Mouse (Mus musculus): ENCODE data around the gene P2rx6. TPM values are rescaled to one million over a fixed set of nuclear protein-coding genes. Genes with fewer than 3 reads are reported as not detected.
A peak's percentile ranks its signal among the peaks of the same experiment; 100 is the strongest.

P2rx6 gene
- polyA plus RNA-seq, 2 experiments: 0.06 TPM; not detected in 1

- WGBS (ENCODE audit: insufficient replicate concordance): 73% methylated on average over 4 of the region's 4 CpGs
- no peaks in the 10 kb centered on the region for H3K27me3 ChIP-seq (ENCODE audit: control insufficient read depth, insufficient read depth, low read length)
- DNase-seq (ENCODE audit: low read depth in 3 of 3, low spot score in 3 of 3) (no peak), ATAC-seq (ENCODE audit: insufficient read depth) (no peak)
- no peak overlapping the region for H3K4me3 ChIP-seq (ENCODE audit: insufficient read depth in 1 of 2, low read depth in 2 of 2, low read length in 2 of 2)
- H3K36me3 ChIP-seq (replicated peaks; ENCODE audit: control insufficient read depth, insufficient read depth, low read depth): no peaks in the 10 kb centered on the region
- no peak overlapping the region for H3K27ac ChIP-seq
- peaks cover 23 to 33% of the 10 kb centered on the region in 2 experiments for H3K4me1 ChIP-seq (replicated peaks; ENCODE audit: control insufficient read depth in 2 of 2, insufficient read depth in 2 of 2, low read length in 1 of 2)
- H3K9ac ChIP-seq (replicated peaks): no peak overlapping the region
- H3K9me3 ChIP-seq (ENCODE audit: control insufficient read depth, low read length): no peaks in the 10 kb centered on the region
- no peak overlapping the region for H3K4me2 ChIP-seq (ENCODE audit: low read depth)
- TF ChIP-seq CTCF (IDR thresholded peaks at IDR 0.05; ENCODE audit: low read depth) (no peak), EP300 (IDR thresholded peaks at IDR 0.05; ENCODE audit: low read depth) (no peak)
These were observed 5.5 kb upstream of the P2rx6 start for GRCm38 (mm10) chr16:17556180-17556579.

GRCm38 (mm10) chr16:17556907-17557306 is 4.8 kb upstream of the P2rx6 start:
- peaks cover 27 to 37% of the 10 kb centered on the region in 2 experiments for H3K4me1 ChIP-seq (replicated peaks; ENCODE audit: control insufficient read depth in 2 of 2, insufficient read depth in 2 of 2, low read length in 1 of 2)
- no peak for DNase-seq (ENCODE audit: low read depth in 3 of 3, low spot score in 3 of 3)
- 36% methylated on average over 4 of the region's 4 CpGs for WGBS (ENCODE audit: insufficient replicate concordance)
- H3K9ac ChIP-seq (replicated peaks): no peak overlapping the region
- H3K4me2 ChIP-seq (ENCODE audit: low read depth): no peak overlapping the region
- H3K27ac ChIP-seq: no peak overlapping the region
- no peak for ATAC-seq (ENCODE audit: insufficient read depth)
- no peaks in the 10 kb centered on the region; the same call in 1 of the 2 replicates for H3K27me3 ChIP-seq (ENCODE audit: control insufficient read depth, insufficient read depth, low read length)
- TF ChIP-seq CTCF (IDR thresholded peaks at IDR 0.05; ENCODE audit: low read depth) (no peak), EP300 (IDR thresholded peaks at IDR 0.05; ENCODE audit: low read depth) (no peak)
- H3K36me3 ChIP-seq (replicated peaks; ENCODE audit: control insufficient read depth, insufficient read depth, low read depth): no peaks in the 10 kb centered on the region
- H3K9me3 ChIP-seq (ENCODE audit: control insufficient read depth, low read length): no peaks in the 10 kb centered on the region
- no peak overlapping the region for H3K4me3 ChIP-seq (ENCODE audit: insufficient read depth in 1 of 2, low read depth in 2 of 2, low read length in 2 of 2)

- Histone ChIP-seq H3K4me2 (ENCODE audit: low read depth) (no peak overlapping the region), H3K4me3 (ENCODE audit: insufficient read depth in 1 of 2, low read depth in 2 of 2, low read length in 2 of 2) (no peak overlapping the region), H3K9me3 (ENCODE audit: control insufficient read depth, low read length) (no peaks in the 10 kb centered on the region), H3K36me3 (replicated peaks; ENCODE audit: control insufficient read depth, insufficient read depth, low read depth) (no peaks in the 10 kb centered on the region), H3K27me3 (ENCODE audit: control insufficient read depth, insufficient read depth, low read length) (peaks cover 2% of the 10 kb centered on the region; the same call in 1 of the 2 replicates), H3K4me1 (replicated peaks; ENCODE audit: control insufficient read depth in 2 of 2, insufficient read depth in 2 of 2, low read length in 1 of 2) (peaks cover 27 to 36% of the 10 kb centered on the region in 2 experiments), H3K9ac (replicated peaks) (no peak overlapping the region), H3K27ac (no peak overlapping the region)
- TF ChIP-seq CTCF (IDR thresholded peaks at IDR 0.05; ENCODE audit: low read depth) (peak; percentile 99), EP300 (IDR thresholded peaks at IDR 0.05; ENCODE audit: low read depth) (no peak)
- peak; percentile 40 to 52 (median 43) for DNase-seq (ENCODE audit: low read depth in 3 of 3, low spot score in 3 of 3)
- WGBS (ENCODE audit: insufficient replicate concordance): 3% methylated on average over 5 of the region's 5 CpGs
- ATAC-seq (ENCODE audit: insufficient read depth): no peak
These were observed 3.7 kb upstream of the P2rx6 start for GRCm38 (mm10) chr16:17557947-17558480.

GRCm38 (mm10) chr16:17558811-17559210 is 2.9 kb upstream of the P2rx6 start:
- peaks cover 2% of the 10 kb centered on the region; the same call in 1 of the 2 replicates for H3K27me3 ChIP-seq (ENCODE audit: control insufficient read depth, insufficient read depth, low read length)
- H3K4me3 ChIP-seq (ENCODE audit: insufficient read depth in 1 of 2, low read depth in 2 of 2, low read length in 2 of 2): no peak overlapping the region
- peaks cover 22 to 31% of the 10 kb centered on the region in 2 experiments for H3K4me1 ChIP-seq (replicated peaks; ENCODE audit: control insufficient read depth in 2 of 2, insufficient read depth in 2 of 2, low read length in 1 of 2)
- H3K9ac ChIP-seq (replicated peaks): no peak overlapping the region
- no peaks in the 10 kb centered on the region for H3K36me3 ChIP-seq (replicated peaks; ENCODE audit: control insufficient read depth, insufficient read depth, low read depth)
- TF ChIP-seq CTCF (IDR thresholded peaks at IDR 0.05; ENCODE audit: low read depth) (no peak), EP300 (IDR thresholded peaks at IDR 0.05; ENCODE audit: low read depth) (no peak)
- ATAC-seq (ENCODE audit: insufficient read depth) (no peak), DNase-seq (ENCODE audit: low read depth in 3 of 3, low spot score in 3 of 3) (no peak)
- H3K4me2 ChIP-seq (ENCODE audit: low read depth): peak overlapping the region; percentile 4
- H3K27ac ChIP-seq: no peak overlapping the region
- WGBS (ENCODE audit: insufficient replicate concordance): under 1% methylated on average over 5 of the region's 5 CpGs
- no peaks in the 10 kb centered on the region for H3K9me3 ChIP-seq (ENCODE audit: control insufficient read depth, low read length)

GRCm38 (mm10) chr16:17559396-17560027 is 2.2 kb upstream of the P2rx6 start:
- no peak for ATAC-seq (ENCODE audit: insufficient read depth)
- H3K4me2 ChIP-seq (ENCODE audit: low read depth): no peak overlapping the region
- no peaks in the 10 kb centered on the region for H3K9me3 ChIP-seq (ENCODE audit: control insufficient read depth, low read length)
- no peak overlapping the region for H3K4me3 ChIP-seq (ENCODE audit: insufficient read depth in 1 of 2, low read depth in 2 of 2, low read length in 2 of 2)
- no peak overlapping the region for H3K9ac ChIP-seq (replicated peaks)
- 51% methylated on average over 9 of the region's 9 CpGs for WGBS (ENCODE audit: insufficient replicate concordance)
- H3K36me3 ChIP-seq (replicated peaks; ENCODE audit: control insufficient read depth, insufficient read depth, low read depth): no peaks in the 10 kb centered on the region
- H3K4me1 ChIP-seq (replicated peaks; ENCODE audit: control insufficient read depth in 2 of 2, insufficient read depth in 2 of 2, low read length in 1 of 2): peaks cover 19 to 26% of the 10 kb centered on the region in 2 experiments
- H3K27me3 ChIP-seq (ENCODE audit: control insufficient read depth, insufficient read depth, low read length): peaks cover 2% of the 10 kb centered on the region; the same call in 1 of the 2 replicates
- H3K27ac ChIP-seq: no peak overlapping the region
- TF ChIP-seq CTCF (IDR thresholded peaks at IDR 0.05; ENCODE audit: low read depth) (no peak), EP300 (IDR thresholded peaks at IDR 0.05; ENCODE audit: low read depth) (no peak)
- no peak for DNase-seq (ENCODE audit: low read depth in 3 of 3, low spot score in 3 of 3)
